In genomic region chr11:113473998-113474534, GRCm38 (mm10) we compare ENCODE assay signal across 15 mouse cellular contexts.
A peak's percentile ranks its signal among the peaks of the same experiment; 100 is the strongest.
DNase-seq lines count a peak whose midpoint lies in the region; ATAC-seq and TF ChIP-seq lines count a peak whose summit lies in the region.
"Had no signal": no experiment of that assay in that cellular context is flagged by ENCODE, and none has a peak within 500 bp of the region (broad histone marks: within the 10 kb centered on the region; RNA-seq: fewer than 3 reads in every experiment).

No protein-coding gene starts in this region.

- TF ChIP-seq POLR2A in CH12.LX (IDR thresholded peaks at IDR 0.05; ENCODE audit: low read depth, low read length): no peak

- no peak for TF ChIP-seq RAD21 in CH12.LX (IDR thresholded peaks at IDR 0.05; ENCODE audit: low read depth, low read length)

- in situ Hi-C loops in CH12.LX (cut with MboI; ENCODE audit: low pct_ligation_motif_present, low pct_unique_long_range_greater_than_20kb, low sequenced_read_pairs): no loop called here

- peaks cover 7 to 52% of the 10 kb centered on the region in 2 experiments; a peak in 3 of 4 replicates for H3K4me1 ChIP-seq in CH12.LX (ENCODE audit: control insufficient read depth in 1 of 2, insufficient read depth in 2 of 2)
- peaks cover 2% of the 10 kb centered on the region; the same call in 1 of the 2 replicates for H3K4me1 ChIP-seq in intestine, embryonic 15.5 days (replicated peaks)
- no peaks in the 10 kb centered on the region for H3K4me1 ChIP-seq in kidney, postnatal 0 days (replicated peaks; ENCODE audit: insufficient read depth, low read length)
- peaks cover 19% of the 10 kb centered on the region for H3K4me1 ChIP-seq in liver, embryonic 13.5 days (replicated peaks)
- peaks cover 8% of the 10 kb centered on the region for H3K4me1 ChIP-seq in midbrain, embryonic 11.5 days (ENCODE audit: control insufficient read depth, insufficient read depth, low read length)

- H3K4me3 ChIP-seq in CH12.LX (replicated peaks in 1 of 3; ENCODE audit: low read depth in 2 of 3, low read length in 2 of 3, poor library complexity in 1 of 3): no peak overlapping the region
- no peak overlapping the region for H3K4me3 ChIP-seq in intestine, embryonic 15.5 days (replicated peaks)
- no peak overlapping the region for H3K4me3 ChIP-seq in kidney, postnatal 0 days (replicated peaks; ENCODE audit: low read depth, low read length)
- H3K4me3 ChIP-seq in liver, embryonic 13.5 days (replicated peaks): no peak overlapping the region
- H3K4me3 ChIP-seq in midbrain, embryonic 11.5 days (ENCODE audit: low read depth, low read length): no peak overlapping the region
- H3K4me3 ChIP-seq: layer of hippocampus, adult 2 months; limb, embryonic 15.5 days; neural tube, embryonic 13.5 days had no signal

- no peak for TF ChIP-seq EP300 in CH12.LX (IDR thresholded peaks at IDR 0.05; ENCODE audit: low read length)

- H3K79me2 ChIP-seq in CH12.LX (replicated peaks; ENCODE audit: control insufficient read depth, extremely low read depth, insufficient read depth, poor library complexity, severe bottlenecking): no peaks in the 10 kb centered on the region

- H3K36me3 ChIP-seq in CH12.LX (replicated peaks in 1 of 2; ENCODE audit: control insufficient read depth in 1 of 2, insufficient read depth in 1 of 2, low read length in 1 of 2): peaks cover 0 to 28% of the 10 kb centered on the region in 2 experiments
- no peaks in the 10 kb centered on the region for H3K36me3 ChIP-seq in intestine, embryonic 15.5 days
- no peaks in the 10 kb centered on the region for H3K36me3 ChIP-seq in kidney, postnatal 0 days (ENCODE audit: insufficient read depth, low read length)
- H3K36me3 ChIP-seq in liver, embryonic 13.5 days: no peaks in the 10 kb centered on the region
- H3K36me3 ChIP-seq in midbrain, embryonic 11.5 days (ENCODE audit: control insufficient read depth, insufficient read depth, low read length): no peaks in the 10 kb centered on the region
- H3K36me3 ChIP-seq: limb, embryonic 15.5 days; neural tube, embryonic 13.5 days had no signal

- H3K27ac ChIP-seq in CH12.LX (ENCODE audit: insufficient read depth, low read depth): no peak overlapping the region
- no peak overlapping the region for H3K27ac ChIP-seq in intestine, embryonic 15.5 days
- no peak overlapping the region for H3K27ac ChIP-seq in kidney, postnatal 0 days
- no peak overlapping the region for H3K27ac ChIP-seq in liver, embryonic 13.5 days
- H3K27ac ChIP-seq in midbrain, embryonic 11.5 days (ENCODE audit: low read depth, low read length): no peak overlapping the region
- H3K27ac ChIP-seq: layer of hippocampus, adult 2 months; limb, embryonic 15.5 days; macrophage had no signal

- no peak overlapping the region for H3K9ac ChIP-seq in CH12.LX (ENCODE audit: insufficient read depth, low read depth)
- H3K9ac ChIP-seq in intestine, embryonic 15.5 days: no peak overlapping the region
- no peak overlapping the region for H3K9ac ChIP-seq in kidney, postnatal 0 days (ENCODE audit: low read depth, low read length)
- no peak overlapping the region for H3K9ac ChIP-seq in liver, embryonic 13.5 days
- no peak overlapping the region for H3K9ac ChIP-seq in midbrain, embryonic 11.5 days (ENCODE audit: low read length)
- H3K9ac ChIP-seq: limb, embryonic 15.5 days; neural tube, embryonic 13.5 days had no signal

- H3K9me3 ChIP-seq in CH12.LX (replicated peaks; ENCODE audit: low read length): no peaks in the 10 kb centered on the region
- H3K9me3 ChIP-seq in intestine, embryonic 15.5 days: no peaks in the 10 kb centered on the region
- no peaks in the 10 kb centered on the region for H3K9me3 ChIP-seq in kidney, postnatal 0 days (replicated peaks; ENCODE audit: low read length)
- H3K9me3 ChIP-seq in liver, embryonic 13.5 days (replicated peaks): no peaks in the 10 kb centered on the region
- H3K9me3 ChIP-seq in midbrain, embryonic 11.5 days (ENCODE audit: control insufficient read depth, low read length): no peaks in the 10 kb centered on the region
- H3K9me3 ChIP-seq: limb, embryonic 15.5 days; neural tube, embryonic 13.5 days had no signal

- dilution Hi-C loops in CH12.LX (cut with MboI; ENCODE audit: extremely low pct_ligation_motif_present, extremely low pct_unique_long_range_greater_than_20kb, low sequenced_read_pairs): no loop called here

- peak; percentile 62 for DNase-seq in CH12.LX (ENCODE audit: extremely low read depth)
- DNase-seq in kidney, postnatal 0 days (ENCODE audit: low spot score): peak; percentile 39
- DNase-seq in liver, embryonic 13.5 days: no peak
- DNase-seq in frontal cortex, postnatal 25 days (ENCODE audit: low spot score in 2 of 2): no peak
- no peak for DNase-seq in midbrain, embryonic 11.5 days (ENCODE audit: low spot score, missing footprints)
- no peak for DNase-seq in gastrocnemius, adult 18-20 months (ENCODE audit: low spot score)
- DNase-seq: adrenal gland, postnatal 36 days; heart, adult 18-20 months; heart, postnatal 10 days; thymus, postnatal 4 days had no signal

- no peak overlapping the region for H3K4me2 ChIP-seq in CH12.LX (ENCODE audit: insufficient read depth, low read depth, poor library complexity, severe bottlenecking)
- H3K4me2 ChIP-seq in intestine, embryonic 15.5 days (replicated peaks): no peak overlapping the region
- H3K4me2 ChIP-seq in kidney, postnatal 0 days (ENCODE audit: low read length): no peak overlapping the region
- no peak overlapping the region for H3K4me2 ChIP-seq in liver, embryonic 13.5 days
- H3K4me2 ChIP-seq in midbrain, embryonic 11.5 days: no peak overlapping the region
- H3K4me2 ChIP-seq: limb, embryonic 15.5 days; neural tube, embryonic 13.5 days had no signal

- ATAC-seq in intestine, embryonic 15.5 days: peak; percentile 80
- ATAC-seq in kidney, postnatal 0 days (replicated peaks; ENCODE audit: low FRiP score, low read depth): peak; percentile 84
- peak; percentile 71 for ATAC-seq in liver, embryonic 13.5 days (ENCODE audit: low read depth)
- ATAC-seq in midbrain, embryonic 11.5 days (ENCODE audit: low FRiP score): no peak

- TF ChIP-seq CTCF in CH12.LX (conservative IDR thresholded peaks at IDR 0.05 in 1 of 2, IDR thresholded peaks at IDR 0.05 in 1 of 2; ENCODE audit: low read depth in 2 of 2, low read length in 2 of 2): no peak
- no peak for TF ChIP-seq CTCF in kidney, postnatal 0 days (IDR thresholded peaks at IDR 0.05; ENCODE audit: low read depth)

- 74% methylated on average over 7 of the region's 7 CpGs for WGBS in intestine, embryonic 15.5 days
- 56% methylated on average over 7 of the region's 7 CpGs for WGBS in kidney, postnatal 0 days
- WGBS in liver, embryonic 13.5 days (ENCODE audit: insufficient replicate concordance): 65% methylated on average over 7 of the region's 7 CpGs
- WGBS in midbrain, embryonic 11.5 days: 64% methylated on average over 7 of the region's 7 CpGs

- no peaks in the 10 kb centered on the region for H3K27me3 ChIP-seq in CH12.LX (replicated peaks)
- no peaks in the 10 kb centered on the region for H3K27me3 ChIP-seq in intestine, embryonic 15.5 days (replicated peaks)
- no peaks in the 10 kb centered on the region for H3K27me3 ChIP-seq in kidney, postnatal 0 days (ENCODE audit: insufficient read depth, low read length)
- H3K27me3 ChIP-seq in liver, embryonic 13.5 days: no peaks in the 10 kb centered on the region
- H3K27me3 ChIP-seq in midbrain, embryonic 11.5 days (ENCODE audit: control insufficient read depth, insufficient read depth, low read length): no peaks in the 10 kb centered on the region
- H3K27me3 ChIP-seq: limb, embryonic 15.5 days; neural tube, embryonic 13.5 days had no signal

TF ChIP-seq in CH12.LX, 34 proteins besides CTCF, POLR2A, EP300 and RAD21:
- TF ChIP-seq ZNF384 (IDR thresholded peaks at IDR 0.05; ENCODE audit: low read depth, low read length) (peak; percentile 90), CHD2 (IDR thresholded peaks at IDR 0.05; ENCODE audit: low read length) (0 out of 2 replicates have a peak, but pooled peaks have one; percentile 11), RCOR1 (conservative IDR thresholded peaks at IDR 0.05; ENCODE audit: low read depth, low read length) (no peak), KAT2A (IDR thresholded peaks at IDR 0.05; ENCODE audit: insufficient replicate concordance, low read length) (no peak), ZKSCAN1 (IDR thresholded peaks at IDR 0.05; ENCODE audit: borderline replicate concordance, low read depth, low read length) (no peak), PAX5 (IDR thresholded peaks at IDR 0.05; ENCODE audit: low read length) (no peak), ETS1 (conservative IDR thresholded peaks at IDR 0.05; ENCODE audit: low read depth, low read length) (no peak), JUND (conservative IDR thresholded peaks at IDR 0.05; ENCODE audit: low read depth, low read length) (no peak)

Comparison
In these comparisons a context has a peak if more than half of its experiments do, and no peak if none do; other contexts are left out.
1. DNase-seq: peak in CH12.LX (single experiment) and kidney, postnatal 0 days (single experiment); none in liver, embryonic 13.5 days (single experiment), frontal cortex, postnatal 25 days (0 of 2), midbrain, embryonic 11.5 days (single experiment) and gastrocnemius, adult 18-20 months (single experiment).